Mouse (Mus musculus) limb, embryonic 15.5 days (tissue): ENCODE results near the gene Il9r. TPM values are rescaled to one million over a fixed set of nuclear protein-coding genes. Genes with fewer than 3 reads are reported as not detected.

Experiments used
- ATAC-seq: fragments of 200-750 bp; cut with Nextera tagmentation; 2 replicates; pipeline ENCODE4 v1.8.0; 2017; ENCODE audit warnings: low read depth, moderate TSS enrichment; ENCODE audit not compliant: insufficient number of reproducible peaks, low FRiP score, low TSS enrichment
- H3K27ac ChIP-seq: fragments of 300-500 bp; sonication (generic); 2 replicates; pipeline ENCODE4 v1.5.1; 2015; ENCODE audit warnings: moderate library complexity, mild to moderate bottlenecking, inconsistent platforms
- H3K27me3 ChIP-seq: fragments of 300-500 bp; sonication (generic); 2 replicates; pipeline ENCODE4 v1.6.1; 2015; ENCODE audit warnings: inconsistent platforms
- H3K36me3 ChIP-seq: fragments of 300-500 bp; sonication (generic); 2 replicates; pipeline ENCODE4 v1.6.1; 2015; ENCODE audit warnings: inconsistent platforms
- H3K4me1 ChIP-seq: fragments of 300-500 bp; sonication (generic); 2 replicates; pipeline ENCODE4 v1.6.1; 2015; ENCODE audit warnings: inconsistent platforms
- H3K4me2 ChIP-seq: fragments of 300-500 bp; sonication (generic); 2 replicates; pipeline ENCODE4 v1.6.1; 2015; ENCODE audit warnings: mild to moderate bottlenecking, inconsistent platforms
- H3K4me3 ChIP-seq: fragments of 300-500 bp; sonication (generic); 2 replicates; pipeline ENCODE4 v1.5.1; 2015; ENCODE audit warnings: mild to moderate bottlenecking, inconsistent platforms
- H3K9ac ChIP-seq: fragments of 300-500 bp; sonication (generic); 2 replicates; pipeline ENCODE4 v1.6.1; 2015; ENCODE audit warnings: inconsistent platforms
- H3K9me3 ChIP-seq: fragments of 300-500 bp; sonication (generic); 2 replicates; pipeline ENCODE4 v1.6.1; 2016; ENCODE audit warnings: inconsistent platforms
- WGBS: fragments of 180-500 bp; shearing (Covaris S2); methylation state at CpG from one replicate; pipeline ENCODE4 v1.1.7; 2015; 5-methylcytosine and 5-hydroxymethylcytosine counted together
- polyA plus RNA-seq: library from polyadenylated mRNA; unstranded; fragments of >200 nt; fragmentation: Nextera tagmentation; extraction: Ambion mirVana; gene quantifications from 2 replicates; pipeline ENCODE4 v1.2.1, GENCODE M21; 2015

Il9r gene
- polyA plus RNA-seq, 1 experiment from 2014 or later, result 0.31 TPM

- Histone ChIP-seq H3K4me3 (no peak overlapping the region), H3K4me2 (no peak overlapping the region), H3K9me3 (no peaks in the 10 kb centered on the region), H3K27me3 (no peaks in the 10 kb centered on the region), H3K4me1 (peaks cover 26% of the 10 kb centered on the region), H3K36me3 (peaks cover 63% of the 10 kb centered on the region), H3K9ac (no peak overlapping the region), H3K27ac (peak overlapping the region; percentile 68)
- 73% methylated on average over 2 of the region's 2 CpGs for WGBS
- ATAC-seq, result no peak
Observed at GRCm38 (mm10) chr11:32236132-32236531, 36.1 kb upstream of the Il9r start.

DNA sequence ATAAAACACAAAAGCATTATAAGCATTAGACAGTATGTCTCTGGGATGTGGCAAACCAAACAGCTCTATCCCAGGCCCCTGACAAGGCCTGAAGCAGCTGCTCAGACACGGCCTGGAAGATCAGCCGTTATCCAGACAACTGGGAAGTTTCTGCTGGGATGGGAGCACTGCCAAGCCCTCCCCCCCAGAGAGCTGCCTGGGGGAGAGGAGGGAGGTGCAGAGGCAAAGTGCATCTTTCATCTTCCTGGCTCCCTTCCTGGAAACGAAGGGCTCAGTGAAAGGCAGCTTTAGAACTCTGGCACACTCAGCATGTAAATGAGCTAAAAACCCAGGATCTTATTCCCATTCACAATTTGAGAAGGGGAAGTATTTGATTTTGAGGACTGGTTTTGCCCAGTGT lies 35.6 kb upstream of the Il9r start:
- ATAC-seq, result no peak
- Histone ChIP-seq H3K4me1 (peaks cover 26% of the 10 kb centered on the region), H3K27me3 (no peaks in the 10 kb centered on the region), H3K4me3 (no peak overlapping the region), H3K27ac (peak overlapping the region; percentile 68), H3K9me3 (no peaks in the 10 kb centered on the region), H3K4me2 (no peak overlapping the region), H3K9ac (no peak overlapping the region), H3K36me3 (peaks cover 63% of the 10 kb centered on the region)
- WGBS, result 23% methylated on average over 3 of the region's 3 CpGs

GRCm38 (mm10) chr11:32234816-32235485 lies 34.9 kb upstream of the Il9r start:
- Histone ChIP-seq H3K27me3 (no peaks in the 10 kb centered on the region), H3K9me3 (no peaks in the 10 kb centered on the region), H3K36me3 (peaks cover 62% of the 10 kb centered on the region), H3K27ac (no peak overlapping the region; the same call in 1 of the 2 replicates), H3K4me1 (peaks cover 26% of the 10 kb centered on the region), H3K4me2 (no peak overlapping the region), H3K4me3 (no peak overlapping the region), H3K9ac (no peak overlapping the region)
- 81% methylated on average over 6 of the region's 6 CpGs for WGBS
- ATAC-seq, result no peak

DNA sequence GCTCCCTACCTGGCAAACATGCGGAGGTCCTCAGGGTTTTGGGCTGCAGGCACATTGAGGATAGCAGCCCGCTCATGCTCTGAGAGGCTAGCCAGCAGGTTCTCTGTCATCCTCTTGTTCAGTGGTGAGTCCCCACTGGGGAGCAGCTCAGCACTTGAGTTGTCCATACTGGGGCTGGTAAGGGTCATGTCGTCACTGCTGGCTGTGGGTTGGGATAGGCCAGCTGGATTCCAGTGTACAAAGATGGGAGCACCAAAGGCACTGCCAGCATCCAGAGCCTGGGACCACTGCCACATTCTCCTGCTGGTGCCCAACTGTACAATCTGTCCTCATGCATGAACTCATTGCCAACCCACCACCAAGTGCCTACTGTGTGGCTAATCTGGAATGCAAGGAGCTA lies 33.8 kb upstream of the Il9r start:
- Histone ChIP-seq H3K9me3 (no peaks in the 10 kb centered on the region), H3K9ac (no peak overlapping the region), H3K27me3 (no peaks in the 10 kb centered on the region), H3K36me3 (peaks cover 63% of the 10 kb centered on the region), H3K4me2 (no peak overlapping the region), H3K4me1 (peaks cover 26% of the 10 kb centered on the region), H3K27ac (no peak overlapping the region), H3K4me3 (no peak overlapping the region)
- no peak for ATAC-seq
- 95% methylated on average over 3 of the region's 3 CpGs for WGBS

DNA sequence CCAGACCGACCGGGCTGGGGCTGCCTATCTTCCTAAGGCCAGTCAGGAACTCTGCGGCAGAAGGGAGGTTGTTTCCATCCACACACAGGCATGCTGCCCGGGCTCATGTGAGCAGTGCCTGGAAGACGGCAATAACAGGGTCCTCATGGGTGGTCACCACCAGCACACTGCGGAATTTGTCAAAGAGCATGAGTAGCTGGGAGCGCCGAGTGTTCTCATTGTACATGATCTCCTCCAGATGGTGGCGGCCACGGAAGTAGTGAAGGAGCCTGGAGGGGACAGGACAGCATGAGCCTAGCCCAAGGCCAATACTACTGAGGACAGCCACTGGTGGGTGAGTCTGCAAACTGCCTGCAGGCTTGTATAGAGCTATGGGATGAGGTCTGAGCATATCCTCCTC lies 32.8 kb upstream of the Il9r start:
- Histone ChIP-seq H3K27me3 (no peaks in the 10 kb centered on the region), H3K9ac (no peak overlapping the region), H3K4me3 (no peak overlapping the region), H3K4me2 (no peak overlapping the region), H3K27ac (no peak overlapping the region), H3K4me1 (peaks cover 31% of the 10 kb centered on the region), H3K9me3 (no peaks in the 10 kb centered on the region), H3K36me3 (peaks cover 68% of the 10 kb centered on the region)
- 57% methylated on average over 10 of the region's 10 CpGs for WGBS
- no peak for ATAC-seq

DNA sequence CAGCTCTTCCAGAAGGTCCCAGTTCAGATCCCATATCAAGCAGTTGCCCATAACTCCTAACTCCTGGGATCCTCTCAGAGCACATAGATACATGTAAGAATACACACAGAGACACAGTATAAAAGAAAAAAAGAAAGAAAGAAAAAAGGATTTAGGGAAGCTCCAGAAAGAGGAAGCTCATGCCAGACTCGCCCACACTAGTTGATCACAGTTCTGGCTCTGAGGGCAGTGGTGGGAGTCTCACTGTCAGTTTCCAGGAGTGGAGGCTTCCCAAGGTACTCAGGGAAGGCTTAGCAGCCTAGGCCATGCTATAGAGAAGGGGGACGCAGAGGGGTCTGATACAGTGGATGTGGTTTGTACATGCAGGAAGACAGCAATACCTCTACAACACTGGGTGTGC lies 31.0 kb upstream of the Il9r start:
- Histone ChIP-seq H3K27me3 (no peaks in the 10 kb centered on the region), H3K9me3 (no peaks in the 10 kb centered on the region)
- 85% methylated on average over 2 of the region's 2 CpGs for WGBS

GRCm38 (mm10) chr11:32230220-32230619 lies 30.1 kb upstream of the Il9r start:
- Histone ChIP-seq H3K4me2 (no peak overlapping the region), H3K27ac (no peak overlapping the region), H3K9ac (no peak overlapping the region), H3K9me3 (no peaks in the 10 kb centered on the region), H3K27me3 (no peaks in the 10 kb centered on the region), H3K4me1 (peaks cover 32% of the 10 kb centered on the region), H3K36me3 (peaks cover 68% of the 10 kb centered on the region), H3K4me3 (no peak overlapping the region)
- 79% methylated on average over 4 of the region's 4 CpGs for WGBS
- no peak for ATAC-seq

More for the DNA sequence above, 31.0 kb upstream of the Il9r start:
- H3K4me2 ChIP-seq, result no peak overlapping the region
- H3K4me1 ChIP-seq, result peaks cover 32% of the 10 kb centered on the region
- H3K36me3 ChIP-seq, result peaks cover 68% of the 10 kb centered on the region
- no peak overlapping the region for H3K9ac ChIP-seq
- H3K27ac ChIP-seq, result no peak overlapping the region
- H3K4me3 ChIP-seq, result no peak overlapping the region
- no peak for ATAC-seq

- no peak overlapping the region for H3K27ac ChIP-seq
- H3K9ac ChIP-seq, result no peak overlapping the region
- H3K4me1 ChIP-seq, result peaks cover 47% of the 10 kb centered on the region
- H3K9me3 ChIP-seq, result no peaks in the 10 kb centered on the region
- peaks cover 51% of the 10 kb centered on the region for H3K36me3 ChIP-seq
- H3K27me3 ChIP-seq, result no peaks in the 10 kb centered on the region
- no peak overlapping the region for H3K4me2 ChIP-seq
- H3K4me3 ChIP-seq, result no peak overlapping the region
- WGBS, result 85% methylated on average over 3 of the region's 3 CpGs
- no peak for ATAC-seq
Observed at GRCm38 (mm10) chr11:32228292-32228845, 28.3 kb upstream of the Il9r start.

DNA sequence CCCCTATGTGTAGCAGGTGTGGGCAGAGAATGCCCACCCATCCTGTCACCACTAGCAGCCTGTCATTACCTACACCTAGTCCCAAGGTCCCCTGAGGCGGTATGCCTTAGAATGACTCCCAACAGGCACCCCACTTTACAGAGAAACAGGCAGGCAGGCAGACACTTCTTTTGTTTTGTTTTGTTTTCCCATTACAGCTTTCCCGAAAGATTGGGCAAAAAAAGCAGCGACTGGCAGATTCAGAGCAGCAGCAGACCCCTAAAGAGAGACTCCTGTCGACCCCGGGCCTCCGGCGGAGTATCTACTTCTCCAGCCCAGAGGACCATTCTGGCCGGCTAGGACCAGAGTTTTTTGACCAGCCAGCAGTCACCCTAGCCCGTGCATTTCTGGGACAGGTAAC lies 27.5 kb upstream of the Il9r start:
- 85% methylated on average over 9 of the region's 9 CpGs for WGBS
- Histone ChIP-seq H3K27ac (no peak overlapping the region), H3K4me2 (no peak overlapping the region), H3K27me3 (no peaks in the 10 kb centered on the region), H3K36me3 (peaks cover 44% of the 10 kb centered on the region), H3K4me3 (no peak overlapping the region), H3K9ac (no peak overlapping the region), H3K4me1 (peaks cover 55% of the 10 kb centered on the region), H3K9me3 (no peaks in the 10 kb centered on the region)
- ATAC-seq, result no peak

DNA sequence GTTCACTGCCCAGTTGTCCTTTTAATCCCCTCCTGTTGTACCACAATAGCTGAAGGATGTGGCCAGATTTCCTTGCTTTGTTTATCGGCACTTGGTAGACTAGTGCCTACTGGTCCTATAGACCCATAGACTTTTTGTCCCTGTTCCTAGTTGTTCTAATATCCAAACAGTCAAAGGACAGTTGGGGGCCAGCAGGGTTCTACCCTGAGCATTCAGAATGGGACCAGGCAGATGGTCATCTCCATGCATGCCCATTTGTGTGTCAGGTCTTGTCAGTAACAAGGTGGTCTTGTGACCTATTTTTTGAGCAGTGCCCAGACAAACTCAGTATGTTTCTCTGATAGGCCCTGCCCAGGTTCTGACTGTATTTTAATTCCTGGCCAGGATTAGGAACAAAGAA lies 27.0 kb upstream of the Il9r start:
- Histone ChIP-seq H3K4me2 (peak overlapping the region; percentile 77), H3K27ac (peak overlapping the region; percentile 94), H3K4me1 (peaks cover 60% of the 10 kb centered on the region), H3K9me3 (no peaks in the 10 kb centered on the region), H3K27me3 (no peaks in the 10 kb centered on the region), H3K4me3 (peak overlapping the region; percentile 69), H3K9ac (peak overlapping the region; percentile 70), H3K36me3 (peaks cover 39% of the 10 kb centered on the region)
- no peak for ATAC-seq
- WGBS, result 51% methylated on average over 1 of the region's 1 CpGs

- Histone ChIP-seq H3K27me3 (no peaks in the 10 kb centered on the region), H3K36me3 (peaks cover 31% of the 10 kb centered on the region), H3K9ac (peak within 1 kb of the TSS; percentile 70), H3K4me1 (peaks cover 60% of the 10 kb centered on the region), H3K4me3 (peak within 1 kb of the TSS; percentile 69), H3K27ac (peak within 1 kb of the TSS; percentile 94), H3K4me2 (peak within 1 kb of the TSS; percentile 77), H3K9me3 (no peaks in the 10 kb centered on the region)
- ATAC-seq, result peak; percentile 71; the same call in 1 of the 2 replicates
- 3% methylated on average over 47 of the region's 47 CpGs for WGBS
Observed at GRCm38 (mm10) chr11:32226124-32226871, 26.2 kb upstream of the Il9r start, which contains the start of gene Mpg. Gene Mpg (plus strand): TSS chr11:32226505.
